Mouse (Mus musculus) frontal cortex, postnatal 36 days (tissue): Measurements from ENCODE around the gene Vnn3.
A peak's percentile ranks its signal among the peaks of the same experiment; 100 is the strongest.

ENCODE experiments used
- DNase-seq, 2 experiments: peaks; one replicate each; pipeline ENCODE4 v3.0.0; 2022; ENCODE audit warnings: low spot score in 2 of 2

Gene Vnn3

DNA sequence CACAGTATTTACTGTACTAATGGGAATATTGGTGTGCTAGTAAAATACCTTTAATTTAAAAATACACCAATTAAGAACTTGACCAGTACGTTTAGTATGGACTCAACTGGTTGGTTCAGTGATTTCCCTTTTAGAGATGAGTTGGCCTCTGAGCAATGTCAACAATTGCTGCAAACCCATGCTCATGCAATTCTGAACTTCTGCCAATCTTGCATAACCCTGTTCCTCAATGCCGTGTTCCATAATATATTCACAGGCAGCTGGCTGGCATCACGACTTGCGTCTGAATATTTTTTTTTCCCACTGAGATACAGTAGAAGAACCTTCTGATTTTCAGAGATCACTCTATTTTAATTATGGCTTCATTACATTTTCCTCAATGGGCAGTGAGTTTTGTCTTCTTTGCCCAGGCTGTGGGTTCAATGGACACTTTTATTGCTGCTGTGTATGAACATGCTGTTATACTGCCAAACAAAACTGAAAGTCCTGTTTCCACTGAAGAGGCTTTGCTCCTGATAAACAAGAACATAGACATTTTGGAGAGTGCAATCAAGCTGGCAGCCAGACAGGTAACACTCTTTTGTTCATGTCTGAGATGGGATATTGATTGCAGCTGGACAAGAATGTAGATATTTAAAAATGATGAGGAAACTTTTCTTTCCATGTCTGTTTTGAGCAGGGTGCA lies at the start of gene Vnn3:
Gene Vnn3, plus strand, starts transcription at position 235 of the 685 bp plus-strand sequence.
- no peak for DNase-seq

DNA sequence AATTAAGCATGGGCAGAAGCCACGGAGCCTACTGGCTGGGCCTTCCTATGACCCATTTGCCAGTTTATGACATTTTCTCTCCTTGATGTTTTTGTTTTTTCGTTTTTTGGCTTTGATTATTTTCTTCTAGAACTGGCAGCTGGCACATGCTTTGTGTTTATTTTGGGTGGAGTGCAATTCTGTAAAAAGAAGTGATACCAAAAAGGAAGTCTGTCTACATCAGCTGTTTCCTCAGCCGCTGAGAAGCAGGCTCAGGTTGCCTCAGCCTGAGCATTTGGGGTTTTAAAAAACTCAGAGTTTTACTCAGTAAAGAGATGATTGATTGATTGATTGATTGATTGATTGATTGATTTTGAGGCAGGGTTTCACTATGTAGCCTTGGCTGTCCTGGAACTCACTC lies 48.4 kb upstream of the Vnn3 start:
- DNase-seq = no peak

DNA sequence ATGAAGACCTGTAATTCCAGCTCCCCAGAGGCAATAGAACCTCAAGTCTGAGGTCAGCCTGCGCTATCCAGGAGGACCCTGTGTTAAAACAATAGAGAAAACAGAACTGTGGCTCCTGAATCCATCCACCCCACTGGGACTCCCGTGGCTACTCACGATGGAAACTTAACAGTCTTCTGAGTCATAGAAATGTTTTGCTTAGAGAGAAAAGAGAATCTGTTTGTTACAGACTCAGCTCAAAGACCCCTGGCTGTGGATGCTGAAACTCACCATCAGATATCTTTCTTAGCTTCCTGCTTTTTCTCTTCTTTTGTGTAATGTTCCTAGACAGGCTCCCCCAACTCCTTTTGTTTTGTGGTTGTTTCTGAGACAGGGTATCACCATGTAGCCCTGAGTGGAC lies 46.6 kb upstream of the Vnn3 start:
- DNase-seq = no peak

DNA sequence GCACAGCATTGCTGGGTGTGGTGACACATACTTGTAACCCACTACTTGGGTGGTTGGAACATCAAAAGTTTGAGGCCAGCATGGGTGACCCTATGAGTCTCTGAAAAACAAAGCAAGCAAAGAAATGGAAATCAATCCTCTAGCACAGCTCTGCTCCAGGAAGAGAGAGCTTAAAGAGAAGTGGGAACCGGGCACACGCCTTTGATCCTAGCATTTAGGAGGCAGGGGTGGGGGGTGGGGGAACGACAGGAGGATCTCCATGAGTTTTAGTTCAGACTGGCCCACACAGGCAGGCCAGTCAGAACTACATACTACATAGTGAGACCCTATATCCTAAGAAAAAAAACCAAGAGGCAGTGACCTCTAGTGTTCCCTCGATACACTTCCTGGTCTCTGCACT lies 45.1 kb upstream of the Vnn3 start:
- DNase-seq = no peak

DNA sequence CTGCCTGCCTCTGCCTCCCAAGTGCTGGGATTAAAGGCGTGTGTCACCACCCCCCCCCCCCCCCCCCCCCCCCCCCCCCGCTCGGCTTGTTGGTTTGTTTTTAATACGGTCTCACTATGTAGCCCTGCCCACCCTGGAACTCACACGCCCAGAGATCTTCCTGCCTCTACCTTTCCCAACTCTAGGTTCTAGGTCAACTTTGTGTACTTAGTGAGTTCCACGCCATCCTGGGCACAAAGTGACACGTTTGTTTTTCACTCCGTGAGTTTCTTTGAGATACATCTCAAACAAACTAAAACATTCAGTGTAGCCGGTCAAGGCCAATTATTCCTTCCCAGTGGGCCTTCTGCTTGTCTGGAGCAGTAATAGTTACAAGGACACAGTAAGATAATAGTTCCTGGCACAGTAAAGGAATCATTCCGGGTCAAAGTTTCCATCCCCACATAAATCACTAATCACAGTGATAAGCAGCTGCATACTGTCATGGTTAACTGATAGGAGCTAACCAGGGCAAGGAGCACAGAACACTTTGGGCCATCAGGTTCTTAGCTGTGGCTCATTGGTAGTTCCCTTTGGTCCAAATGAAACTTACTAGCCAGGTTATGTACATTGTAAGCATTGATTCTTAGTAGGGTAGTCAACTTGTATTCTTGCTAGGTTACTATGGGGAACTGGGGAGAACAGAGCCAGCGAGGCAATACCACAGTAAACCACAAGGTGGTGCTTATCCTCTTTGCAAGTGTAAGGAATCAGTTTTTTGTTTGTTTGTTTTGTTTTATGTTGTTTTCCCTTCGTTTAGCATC lies 39.4 kb upstream of the Vnn3 start:
- peak; percentile 67 to 79 for DNase-seq

DNA sequence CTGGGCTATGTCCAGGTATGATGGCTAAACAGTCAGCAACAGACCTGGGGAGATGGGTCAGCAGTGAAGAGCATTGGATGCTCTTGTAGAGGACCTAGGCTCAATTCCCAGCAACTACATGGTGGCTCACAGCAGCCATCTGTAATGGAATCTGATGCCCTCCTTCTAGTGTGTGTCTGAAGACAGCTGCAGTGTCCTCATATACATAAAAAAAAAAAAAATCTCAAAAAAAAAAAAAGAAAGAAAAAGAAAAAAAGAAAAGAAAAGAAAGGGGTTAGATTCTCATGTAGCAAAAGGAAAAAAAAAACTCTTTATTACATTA lies 38.9 kb upstream of the Vnn3 start:
- DNase-seq = no peak

DNA sequence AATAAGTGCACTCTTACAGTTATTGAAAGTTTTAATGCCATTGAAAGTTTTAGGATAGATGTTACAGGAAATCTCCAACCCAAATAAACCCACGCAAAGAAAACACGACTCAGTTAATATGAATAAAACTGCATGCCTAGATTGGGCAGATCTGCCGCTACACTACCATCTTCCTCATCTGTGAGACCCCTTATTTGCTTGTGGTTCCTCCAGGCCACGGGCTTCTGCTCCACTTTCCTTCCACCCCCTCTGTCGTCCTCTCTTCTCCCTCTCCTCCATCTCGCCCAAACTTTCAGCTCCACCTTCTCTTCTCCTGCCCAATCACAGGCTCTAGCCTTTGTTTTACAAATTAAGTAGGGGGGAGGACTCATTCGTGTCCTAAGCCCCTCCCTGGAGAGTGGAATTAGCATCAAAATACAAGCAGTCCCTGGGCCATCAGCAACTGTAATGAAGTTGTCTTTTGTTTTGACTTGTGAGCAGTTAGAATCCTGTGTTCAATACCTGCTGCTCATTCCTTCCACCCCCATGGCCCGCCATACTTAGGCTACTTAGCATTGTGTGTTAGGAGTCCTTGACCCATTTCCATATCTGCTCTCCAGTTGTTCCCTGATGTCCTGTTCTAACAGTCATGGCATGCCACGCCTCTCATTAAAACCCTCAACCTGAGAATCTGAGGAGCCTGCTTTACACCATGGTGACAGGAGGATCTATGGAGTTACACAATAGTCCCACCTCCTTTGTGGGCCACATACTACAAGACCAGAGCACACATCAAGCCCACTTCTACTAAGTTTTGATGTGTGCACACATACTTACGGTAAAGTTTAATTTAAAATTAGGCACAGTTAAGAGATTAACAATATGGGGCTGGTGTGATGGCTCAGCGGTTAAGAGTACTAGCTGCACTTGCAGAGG lies 38.2 kb upstream of the Vnn3 start:
- no peak for DNase-seq

DNA sequence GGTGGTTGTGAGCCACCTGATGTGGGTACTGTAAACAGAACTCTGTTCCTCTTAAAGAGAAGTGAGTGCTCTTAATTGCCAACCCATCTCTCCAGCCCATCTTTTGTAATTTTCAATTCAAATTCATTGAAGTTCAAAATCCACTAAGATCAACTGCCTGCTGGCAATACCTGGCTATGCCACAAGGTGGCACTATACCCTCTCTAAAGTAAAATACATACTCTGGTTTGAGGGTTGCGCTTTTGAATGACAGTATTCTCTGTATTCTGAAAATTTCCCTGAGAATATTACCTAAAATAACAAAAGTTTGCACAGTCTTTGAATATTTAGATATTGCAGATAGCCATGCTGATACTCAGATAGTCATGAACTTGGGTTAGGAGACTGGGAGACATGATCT lies 36.1 kb upstream of the Vnn3 start:
- peak; percentile 81 to 86 for DNase-seq

DNA sequence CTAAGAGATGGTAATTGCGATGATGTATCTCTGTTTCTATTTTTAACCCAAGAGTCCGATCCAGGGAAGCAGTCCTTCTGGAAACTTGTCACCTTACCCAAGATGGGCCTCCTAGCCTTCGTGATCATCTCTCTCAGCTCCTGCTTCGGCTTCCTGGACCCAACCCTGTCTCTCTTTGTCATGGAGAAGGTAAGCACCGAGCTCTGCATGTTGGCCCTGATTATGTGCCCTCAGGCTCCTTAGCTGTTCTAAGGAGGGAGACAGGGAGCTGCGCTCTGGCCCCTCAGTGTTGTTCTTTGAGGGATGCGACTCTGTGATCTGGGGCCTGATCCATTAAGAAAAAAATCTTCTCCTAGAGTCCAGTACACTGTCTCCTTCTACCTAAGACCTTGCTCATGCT lies 35.0 kb upstream of the Vnn3 start:
- no peak for DNase-seq

DNA sequence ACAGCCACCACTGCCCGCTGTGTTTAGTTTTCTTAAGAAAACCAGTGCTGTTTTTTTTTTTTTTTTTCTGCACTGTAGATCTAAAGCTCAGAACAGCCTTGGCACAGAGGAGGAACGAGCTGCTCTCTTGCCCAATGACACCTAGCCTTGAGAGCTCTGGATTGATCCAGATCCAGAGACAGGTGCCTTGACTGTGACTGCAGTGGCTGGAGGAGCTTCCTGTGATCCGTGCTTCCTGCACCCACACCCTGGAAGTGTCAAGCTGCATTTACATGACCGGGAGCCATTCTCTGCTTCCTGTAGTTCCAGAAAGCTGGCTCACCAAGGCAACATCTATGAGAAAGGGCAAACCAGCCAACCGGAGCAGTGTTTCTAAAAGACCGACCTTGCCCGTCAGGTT lies 24.7 kb upstream of the Vnn3 start:
- no peak for DNase-seq

DNA sequence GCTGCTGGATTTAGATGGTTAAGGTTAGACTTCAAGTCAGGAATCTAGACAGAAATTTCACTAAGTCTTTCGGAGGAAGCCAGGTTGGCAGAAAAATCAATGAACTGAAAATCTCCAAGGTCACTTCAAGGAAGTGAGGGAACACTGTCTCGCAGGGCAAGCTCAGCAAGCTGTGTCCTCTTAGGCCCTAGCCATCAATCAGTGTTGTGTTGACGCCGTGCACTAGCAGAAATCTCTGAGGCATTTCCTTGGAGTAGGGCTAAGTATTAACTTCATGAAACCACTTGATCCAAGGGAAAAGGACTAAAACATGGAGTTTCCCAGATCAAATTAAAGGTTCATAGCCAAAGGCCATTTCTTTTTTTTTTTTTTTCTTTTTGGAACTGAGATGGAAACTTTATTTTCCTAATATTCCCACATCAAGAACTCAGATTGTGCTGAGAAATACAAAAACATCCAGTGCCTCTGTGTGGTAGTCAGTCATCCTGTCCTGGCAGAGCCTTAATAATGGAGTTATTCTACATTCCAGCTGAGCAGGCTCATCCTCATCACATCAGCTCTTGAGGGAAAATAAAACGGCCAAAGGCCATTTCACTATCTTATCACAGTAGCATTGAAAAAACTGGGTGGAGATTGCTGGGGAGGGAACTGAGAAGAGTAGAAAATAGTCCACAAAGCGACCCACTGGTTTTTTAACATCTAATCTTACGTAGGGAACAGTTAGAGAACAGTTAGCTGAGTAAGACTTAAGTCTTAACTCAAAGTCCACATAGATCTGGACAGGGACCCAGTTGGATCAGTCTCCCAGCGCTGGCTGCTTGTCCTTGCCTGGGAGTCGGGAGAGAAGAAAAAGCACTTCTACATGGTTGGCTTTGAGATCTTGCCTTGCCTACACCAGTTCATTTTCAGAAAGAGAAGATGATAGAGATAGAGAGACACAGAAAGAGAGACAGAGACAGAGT lies 15.0 kb upstream of the Vnn3 start:
- DNase-seq = no peak

DNA sequence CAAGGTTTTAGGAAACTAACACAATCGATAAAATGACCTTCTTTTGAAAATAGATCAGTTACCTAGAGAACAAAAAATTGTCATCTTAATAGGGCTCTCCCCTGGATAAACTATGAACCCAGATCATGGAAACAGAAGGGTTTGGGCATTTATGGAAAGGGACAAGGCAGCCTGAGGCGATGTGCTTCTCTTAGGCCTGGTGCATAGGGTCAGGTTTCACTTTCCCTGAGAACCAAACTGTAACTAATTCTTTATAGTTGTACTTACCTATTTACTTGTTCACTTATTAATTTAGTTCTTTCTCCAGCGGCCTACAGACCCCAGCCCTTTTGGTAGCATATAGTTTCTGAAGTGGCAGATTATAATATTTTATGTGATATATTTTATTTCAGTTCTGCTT lies 14.1 kb upstream of the Vnn3 start:
- DNase-seq = no peak

DNA sequence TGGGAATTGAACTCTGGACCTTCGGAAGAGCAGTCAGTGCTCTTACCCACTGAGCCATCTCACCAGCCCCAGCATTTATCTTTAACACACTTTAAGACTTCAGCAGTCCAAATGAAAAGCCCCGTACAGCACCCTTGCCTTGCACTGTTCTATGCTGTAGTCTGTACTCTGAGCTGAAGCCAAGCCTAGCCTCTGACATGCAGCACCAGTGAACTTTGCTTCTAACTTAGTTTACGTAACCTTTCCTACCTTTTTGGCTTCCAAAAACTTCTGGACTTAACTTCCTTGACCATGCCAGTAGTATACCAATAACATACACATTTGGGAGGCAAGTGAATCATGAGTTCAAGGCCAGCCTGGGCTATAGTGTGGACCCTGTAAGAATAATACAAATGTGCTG lies 12.4 kb upstream of the Vnn3 start:
- DNase-seq = no peak

DNA sequence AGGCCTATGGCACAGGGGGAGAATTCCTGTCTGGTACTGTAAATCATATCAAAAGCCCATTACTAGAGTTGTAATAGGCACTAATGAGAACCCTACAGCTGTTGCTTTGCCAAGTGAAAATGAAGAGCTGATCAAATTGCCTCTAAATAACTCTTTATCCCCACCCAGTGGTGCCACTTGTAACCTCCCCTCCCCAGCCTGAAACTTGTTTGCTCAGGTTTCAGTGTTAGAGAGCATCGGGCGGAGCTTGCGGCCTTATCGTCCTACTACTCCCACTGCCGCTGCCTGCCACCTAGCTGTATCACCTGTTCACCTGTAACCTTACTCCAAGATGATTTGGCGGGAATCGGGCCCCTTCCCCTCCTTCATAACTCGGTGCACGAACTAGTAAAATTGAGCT lies 11.9 kb upstream of the Vnn3 start:
- DNase-seq = no peak

DNA sequence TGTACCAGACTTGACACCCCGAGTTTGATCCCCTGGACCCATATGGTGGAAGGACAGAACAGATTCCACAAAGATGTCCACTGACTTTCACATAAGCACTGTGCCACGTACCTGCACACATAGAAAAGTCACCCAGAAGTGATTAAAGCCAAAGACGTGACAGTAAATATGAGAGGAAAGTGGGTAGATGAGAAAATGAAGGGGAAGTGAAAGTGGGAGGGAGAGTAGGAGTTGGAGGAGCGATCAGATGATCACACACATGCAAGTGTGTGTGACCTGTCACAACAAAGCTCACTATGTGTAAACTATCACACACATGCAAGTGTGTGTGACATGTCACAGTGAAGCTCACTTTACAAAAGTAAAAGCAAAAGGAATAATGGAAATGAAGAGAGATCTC lies 10.8 kb upstream of the Vnn3 start:
- no peak for DNase-seq

DNA sequence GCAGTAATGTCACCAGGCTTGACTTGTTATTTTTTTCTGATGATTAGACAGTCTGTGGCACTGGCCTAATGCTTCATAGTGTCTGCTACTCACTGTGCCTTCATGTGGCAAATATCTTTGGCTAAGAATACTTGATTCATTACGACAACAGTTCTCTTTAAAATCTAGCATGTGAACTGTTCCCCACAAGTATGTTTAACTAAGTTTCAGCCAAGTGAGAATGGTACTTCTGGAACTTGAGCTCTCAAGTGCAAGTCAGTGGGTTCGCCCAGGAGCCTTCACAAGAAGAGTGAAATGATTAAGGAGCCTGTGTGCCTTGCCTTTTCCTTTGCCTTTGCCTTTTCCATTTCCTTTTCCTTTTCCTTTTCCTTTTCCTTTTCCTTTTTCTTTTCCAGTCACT lies 834 bp downstream of the Vnn3 start:
- no peak for DNase-seq

DNA sequence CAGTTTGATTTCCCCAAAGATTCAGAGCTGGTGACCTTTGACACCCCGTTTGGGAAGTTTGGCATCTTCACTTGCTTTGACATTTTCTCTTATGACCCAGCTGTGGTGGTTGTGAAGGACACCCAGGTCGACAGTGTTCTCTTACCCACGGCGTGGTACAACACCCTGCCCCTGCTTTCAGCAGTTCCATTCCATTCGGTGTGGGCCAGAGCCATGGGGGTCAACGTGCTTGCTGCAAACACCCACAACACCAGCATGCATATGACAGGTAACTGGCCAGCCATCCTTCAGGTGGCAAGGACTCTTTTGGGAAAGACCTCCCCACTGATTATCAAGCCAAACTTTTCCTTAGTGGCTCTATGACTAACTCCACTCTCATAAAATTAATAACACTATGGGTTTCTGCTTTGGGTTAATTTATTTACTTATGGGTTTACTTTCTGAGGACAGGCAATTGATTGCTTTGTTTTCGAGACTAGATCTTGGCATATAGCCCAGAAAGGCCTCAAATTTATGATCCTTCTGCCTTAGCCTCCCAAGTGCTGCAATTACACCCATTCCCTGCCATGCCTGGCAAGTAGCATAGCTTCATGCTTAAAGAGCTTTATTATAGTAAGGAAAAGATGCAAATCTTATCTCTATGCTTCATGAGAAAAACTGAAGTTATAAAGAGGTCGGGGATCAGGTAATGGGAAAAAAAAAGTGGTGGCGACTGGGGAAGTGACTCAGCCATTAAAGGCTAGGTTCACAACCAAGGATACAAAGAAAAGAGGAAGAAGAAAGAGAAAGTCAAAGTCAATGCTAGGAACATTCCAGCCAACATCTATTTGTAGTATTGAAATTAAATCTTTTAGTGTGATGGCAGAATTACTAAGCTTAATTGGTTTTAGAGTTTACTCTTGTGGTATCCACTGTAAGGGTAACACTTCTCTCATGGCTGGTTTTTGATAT lies 13.4 kb downstream of the Vnn3 start:
- DNase-seq = no peak

DNA sequence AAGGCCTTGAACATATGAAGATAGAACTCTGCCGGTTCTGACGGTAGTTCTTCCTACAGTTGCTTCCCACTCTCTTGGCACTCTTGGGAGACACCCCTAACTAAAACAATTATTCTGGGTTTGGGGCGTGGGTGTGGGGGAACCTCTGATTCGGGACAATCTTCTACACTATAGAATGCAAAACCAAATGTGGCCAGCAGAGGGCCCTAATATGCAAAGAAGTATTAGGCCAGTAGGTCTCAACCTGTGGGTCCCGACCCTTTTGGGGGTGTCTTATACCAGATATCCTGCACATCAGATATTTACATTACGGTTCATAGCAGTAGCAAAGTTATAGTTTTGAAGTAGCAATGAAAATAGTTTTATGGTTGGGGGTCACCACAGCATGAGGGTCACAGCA lies 29.4 kb downstream of the Vnn3 start:
- DNase-seq = no peak

DNA sequence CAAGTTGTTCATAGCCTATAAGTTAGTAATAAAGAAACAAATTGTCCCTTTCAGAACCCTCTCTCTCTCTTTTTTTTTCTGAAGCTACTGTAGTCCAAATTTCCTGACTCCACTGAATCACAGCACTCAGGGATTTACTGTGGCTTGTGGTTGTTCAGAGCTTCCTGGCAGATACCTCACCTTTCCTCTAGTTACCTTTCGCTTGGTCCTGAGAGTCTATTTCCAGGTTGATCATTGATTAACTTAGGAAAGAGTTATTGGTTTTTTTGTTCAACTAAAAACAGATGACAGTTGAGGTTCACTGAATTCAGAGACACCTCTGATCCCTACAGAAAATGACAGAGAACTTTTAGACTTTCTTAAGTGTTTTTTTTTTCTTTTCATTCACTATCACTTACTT lies 33.6 kb downstream of the Vnn3 start:
- DNase-seq = no peak

DNA sequence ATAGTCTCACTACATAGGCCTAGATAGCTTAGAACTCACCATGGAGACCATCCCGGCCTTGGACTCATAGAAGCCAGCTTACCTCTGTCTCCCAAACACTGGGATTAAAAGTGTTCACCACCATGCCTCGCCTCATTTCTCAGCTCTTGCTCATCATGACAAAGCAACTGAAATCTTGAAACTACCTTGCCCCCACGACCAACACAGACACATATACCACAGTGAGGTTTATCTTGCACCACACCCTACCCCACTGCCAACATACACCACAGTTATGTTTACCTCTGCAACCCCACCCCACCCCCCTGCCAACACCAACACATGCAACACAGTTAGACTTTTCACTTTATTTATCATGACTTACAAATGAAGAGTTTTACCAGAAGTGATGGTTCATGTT lies 34.8 kb downstream of the Vnn3 start:
- DNase-seq = no peak
